Mouse (Mus musculus) MEL (cell line): ENCODE measurements around the gene Rabgap1l. TPM values are rescaled to one million over a fixed set of nuclear protein-coding genes. Genes with fewer than 3 reads are reported as not detected.

Experiments
- DNase-seq: peaks from one replicate; pipeline ENCODE4 v3.0.0; 2011; ENCODE audit warnings: low read depth, low spot score
- H3K27ac ChIP-seq: 2 replicates; pipeline ENCODE4 v1.5.1; 2012; ENCODE audit warnings: low read depth, mild to moderate bottlenecking, control low read depth, low read length, moderate library complexity; ENCODE audit not compliant: control insufficient read depth
- H3K27me3 ChIP-seq, 2 experiments: fragments of 150-350 bp in 1 of 2; sonication (generic) in 1 of 2; 2 replicates each; pipeline ENCODE4 v1.6.1; 2012; ENCODE audit warnings: low read length in 2 of 2, mild to moderate bottlenecking in 2 of 2, improper control_type of control experiment in 1 of 2, moderate library complexity in 1 of 2; ENCODE audit not compliant: insufficient read depth in 2 of 2, control insufficient read depth in 1 of 2
- H3K36me3 ChIP-seq, 2 experiments: 2 replicates each; pipeline ENCODE4 v1.6.1; 2012 to 2014; ENCODE audit warnings: low read length in 2 of 2, improper control_type of control experiment in 1 of 2, inconsistent platforms in 1 of 2, mild to moderate bottlenecking in 1 of 2; ENCODE audit not compliant: insufficient read depth in 2 of 2, control insufficient read depth in 1 of 2
- H3K4me1 ChIP-seq, 2 experiments: fragments of 150-350 bp in 1 of 2; sonication (generic) in 1 of 2; 2 replicates each; pipeline ENCODE4 v1.6.1; 2012; ENCODE audit warnings: low read length in 2 of 2, improper control_type of control experiment in 1 of 2, mild to moderate bottlenecking in 1 of 2; ENCODE audit not compliant: insufficient read depth in 2 of 2, control insufficient read depth in 1 of 2
- H3K4me3 ChIP-seq, 2 experiments: fragments of 150-350 bp in 1 of 2; sonication (generic) in 1 of 2; 2 replicates each; pipeline ENCODE4 v1.5.1; 2012; ENCODE audit warnings: low read depth in 2 of 2, low read length in 2 of 2, mild to moderate bottlenecking in 2 of 2, moderate library complexity in 2 of 2, control low read depth in 1 of 2, improper control_type of control experiment in 1 of 2; ENCODE audit not compliant: control insufficient read depth in 1 of 2, insufficient read depth in 1 of 2
- H3K79me2 ChIP-seq: 2 replicates; pipeline ENCODE4 v1.6.1; 2012; ENCODE audit warnings: mild to moderate bottlenecking, low read length, moderate library complexity; ENCODE audit not compliant: control insufficient read depth, poor library complexity, insufficient read depth
- H3K9ac ChIP-seq: 2 replicates; pipeline ENCODE4 v1.6.1; 2012; ENCODE audit warnings: low read depth, mild to moderate bottlenecking, control low read depth, low read length, moderate library complexity; ENCODE audit not compliant: control insufficient read depth, poor library complexity, severe bottlenecking
- H3K9me3 ChIP-seq: fragments of 150-350 bp; sonication (generic); replicated peaks from 2 replicates; pipeline ENCODE4 v1.6.1; 2012; ENCODE audit warnings: mild to moderate bottlenecking, low read length, improper control_type of control experiment, moderate library complexity; ENCODE audit not compliant: insufficient read depth
- BHLHE40 ChIP-seq: IDR thresholded peaks from 2 replicates; pipeline ENCODE4 v1.6.1; 2012; ENCODE audit warnings: low read depth, mild to moderate bottlenecking, inconsistent platforms, low read length, improper control_type of control experiment, borderline replicate concordance
- CTCF ChIP-seq, 3 experiments: IDR thresholded peaks in 2 of 3; conservative IDR thresholded peaks in 1 of 3; 2 replicates each; pipeline ENCODE4 v1.5.1; 2011 to 2012; ENCODE audit warnings: low read length in 3 of 3, low read depth in 2 of 3, mild to moderate bottlenecking in 2 of 3, improper control_type of control experiment in 1 of 3, inconsistent platforms in 1 of 3, mixed read lengths in 1 of 3, moderate library complexity in 1 of 3; ENCODE audit not compliant: control insufficient read depth in 1 of 3, insufficient read depth in 1 of 3, poor library complexity in 1 of 3, severe bottlenecking in 1 of 3
- E2F4 ChIP-seq: IDR thresholded peaks from 2 replicates; pipeline ENCODE4 v1.6.1; 2011; ENCODE audit warnings: low read depth, low read length, improper control_type of control experiment, borderline replicate concordance
- ETS1 ChIP-seq: IDR thresholded peaks from 2 replicates; pipeline ENCODE4 v1.6.1; 2012; ENCODE audit warnings: low read depth, mild to moderate bottlenecking, inconsistent platforms, low read length, improper control_type of control experiment, moderate library complexity
- GABPA ChIP-seq: IDR thresholded peaks from 2 replicates; pipeline ENCODE4 v1.6.1; 2012; ENCODE audit warnings: low read depth, mild to moderate bottlenecking, inconsistent platforms, low read length, improper control_type of control experiment, moderate library complexity
- GATA1 ChIP-seq: IDR thresholded peaks from 2 replicates; pipeline ENCODE4 v1.6.1; 2011; ENCODE audit warnings: low read depth, low read length, improper control_type of control experiment
- HCFC1 ChIP-seq: IDR thresholded peaks from 2 replicates; pipeline ENCODE4 v1.6.1; 2012; ENCODE audit warnings: low read depth, mild to moderate bottlenecking, inconsistent platforms, low read length, improper control_type of control experiment, moderate library complexity
- JUND ChIP-seq: IDR thresholded peaks from 2 replicates; pipeline ENCODE4 v1.6.1; 2011; ENCODE audit warnings: low read depth, mild to moderate bottlenecking, improper control_type of control experiment, low read length
- KAT2A ChIP-seq: conservative IDR thresholded peaks from 2 replicates; pipeline ENCODE4 v1.6.1; 2012; ENCODE audit warnings: low read depth, low read length, improper control_type of control experiment, inconsistent platforms
- MAX ChIP-seq: IDR thresholded peaks from 2 replicates; pipeline ENCODE4 v1.6.1; 2011; ENCODE audit warnings: low read length, improper control_type of control experiment
- MAZ ChIP-seq: IDR thresholded peaks from 2 replicates; pipeline ENCODE4 v1.6.1; 2012; ENCODE audit warnings: low read depth, mild to moderate bottlenecking, inconsistent platforms, low read length, improper control_type of control experiment
- MXI1 ChIP-seq: IDR thresholded peaks from 2 replicates; pipeline ENCODE4 v1.6.1; 2011; ENCODE audit warnings: mild to moderate bottlenecking, low read depth, low read length, improper control_type of control experiment
- MYC ChIP-seq: IDR thresholded peaks from 2 replicates; pipeline ENCODE4 v1.6.1; 2011; ENCODE audit warnings: low read depth, mild to moderate bottlenecking, low read length, improper control_type of control experiment, moderate library complexity
- RAD21 ChIP-seq: IDR thresholded peaks from 2 replicates; pipeline ENCODE4 v1.6.1; 2011; ENCODE audit warnings: mild to moderate bottlenecking, low read depth, low read length, improper control_type of control experiment
- SIN3A ChIP-seq: IDR thresholded peaks from 2 replicates; pipeline ENCODE4 v1.6.1; 2012; ENCODE audit warnings: low read length, improper control_type of control experiment, inconsistent platforms
- SMC3 ChIP-seq: IDR thresholded peaks from 2 replicates; pipeline ENCODE4 v1.6.1; 2011; ENCODE audit warnings: low read depth, low read length, improper control_type of control experiment
- TAL1 ChIP-seq: IDR thresholded peaks from 2 replicates; pipeline ENCODE4 v1.6.1; 2012; ENCODE audit warnings: mild to moderate bottlenecking, inconsistent platforms, low read length, moderate library complexity, mixed read lengths
- TCF12 ChIP-seq: IDR thresholded peaks from 2 replicates; pipeline ENCODE4 v1.6.1; 2014; ENCODE audit warnings: low read depth, mild to moderate bottlenecking, inconsistent platforms, low read length, improper control_type of control experiment, moderate library complexity
- UBTF ChIP-seq: IDR thresholded peaks from 2 replicates; pipeline ENCODE4 v1.6.1; 2012; ENCODE audit warnings: low read depth, mild to moderate bottlenecking, inconsistent platforms, low read length, improper control_type of control experiment, moderate library complexity, borderline replicate concordance; ENCODE audit not compliant: insufficient read depth
- ZC3H11A ChIP-seq: IDR thresholded peaks from 2 replicates; pipeline ENCODE4 v1.6.1; 2012; ENCODE audit warnings: low read depth, mild to moderate bottlenecking, inconsistent platforms, low read length, improper control_type of control experiment
- ZKSCAN1 ChIP-seq: IDR thresholded peaks from 2 replicates; pipeline ENCODE4 v1.6.1; 2012; ENCODE audit warnings: low read depth, mild to moderate bottlenecking, inconsistent platforms, low read length, improper control_type of control experiment, moderate library complexity
- ZNF384 ChIP-seq: IDR thresholded peaks from 2 replicates; pipeline ENCODE4 v1.6.1; 2012; ENCODE audit warnings: low read depth, mild to moderate bottlenecking, inconsistent platforms, low read length, improper control_type of control experiment
- polyA plus RNA-seq, 2 experiments: library from polyadenylated mRNA; stranded (reverse) in 1 of 2; unstranded in 1 of 2; fragments of >175 nt in 1 of 2; fragments of >200 nt in 1 of 2; gene quantifications; 2 replicates each; pipeline versions ENCODE4 v1.2.1 to v1.2.4; 2012; ENCODE audit warnings: low replicate concordance in 2 of 2, low read depth in 1 of 2; ENCODE audit not compliant: insufficient read length in 2 of 2, insufficient read depth in 1 of 2, missing spikeins in 1 of 2
- total RNA-seq: library from RNA; depleted of rRNA; stranded (reverse); fragments of 300-350 nt; gene quantifications from 2 replicates; pipeline ENCODE4 v1.2.3, GENCODE M21; 2012

The Rabgap1l gene
- total and polyA plus RNA-seq, 3 experiments: 24.1 to 26.2 TPM; not detected in 1

GRCm38 (mm10) chr1:160377337-160378336 lies 415.4 kb downstream of the Rabgap1l start:
- H3K4me3 ChIP-seq: no peak overlapping the region
- H3K36me3 ChIP-seq: peaks cover 0 to 7% of the 10 kb centered on the region in 2 experiments; a peak in 2 of 4 replicates
- no peaks in the 10 kb centered on the region for H3K27me3 ChIP-seq
- no peaks in the 10 kb centered on the region for H3K9me3 ChIP-seq
- H3K79me2 ChIP-seq: no peaks in the 10 kb centered on the region
- no peak overlapping the region for H3K9ac ChIP-seq
- DNase-seq: peak; percentile 21
- TF ChIP-seq BHLHE40 (no peak), GABPA (no peak), ZNF384 (no peak), ZC3H11A (peak; percentile 51), UBTF (no peak), MXI1 (no peak), JUND (no peak), KAT2A (no peak), GATA1 (no peak), ETS1 (no peak), MAX (no peak), CTCF (IDR thresholded peaks at IDR 0.05 in 2 of 3, conservative IDR thresholded peaks at IDR 0.05 in 1 of 3; ENCODE audit: control insufficient read depth in 1 of 3, insufficient read depth in 1 of 3, low read depth in 2 of 3, low read length in 3 of 3, poor library complexity in 1 of 3, severe bottlenecking in 1 of 3) (peak in 2 of 3 experiments; percentile 39 to 62; a peak in 5 of 6 replicates), TAL1 (no peak), HCFC1 (no peak), SIN3A (no peak), ZKSCAN1 (no peak), TCF12 (no peak), MAZ (no peak), MYC (no peak), E2F4 (no peak), RAD21 (peak; percentile 74), SMC3 (peak; percentile 63)
- no peak overlapping the region for H3K27ac ChIP-seq
- peaks cover 3 to 5% of the 10 kb centered on the region in 2 experiments; a peak in 3 of 4 replicates for H3K4me1 ChIP-seq
